Mouse (Mus musculus) intestine, embryonic 15.5 days (tissue): ENCODE data around the gene Mfap2. TPM values are rescaled to one million over a fixed set of nuclear protein-coding genes. Genes with fewer than 3 reads are reported as not detected.

ENCODE experiments used
- ATAC-seq: fragments of 200-750 bp; cut with Nextera tagmentation; 2 replicates; pipeline ENCODE4 v1.8.0; 2017; ENCODE audit warnings: moderate TSS enrichment, moderate library complexity
- H3K27ac ChIP-seq: fragments of 300-500 bp; sonication (generic); 2 replicates; pipeline ENCODE4 v1.5.1; 2015; ENCODE audit warnings: mild to moderate bottlenecking, inconsistent platforms
- H3K27me3 ChIP-seq: fragments of 300-500 bp; sonication (generic); replicated peaks from 2 replicates; pipeline ENCODE4 v1.6.1; 2015; ENCODE audit warnings: inconsistent platforms
- H3K36me3 ChIP-seq: fragments of 300-500 bp; sonication (generic); 2 replicates; pipeline ENCODE4 v1.6.1; 2015; ENCODE audit warnings: inconsistent platforms
- H3K4me1 ChIP-seq: fragments of 300-500 bp; sonication (generic); replicated peaks from 2 replicates; pipeline ENCODE4 v1.6.1; 2015; ENCODE audit warnings: inconsistent platforms
- H3K4me2 ChIP-seq: fragments of 300-500 bp; sonication (generic); replicated peaks from 2 replicates; pipeline ENCODE4 v1.6.1; 2015; ENCODE audit warnings: mild to moderate bottlenecking, inconsistent platforms
- H3K4me3 ChIP-seq: fragments of 300-500 bp; sonication (generic); replicated peaks from 2 replicates; pipeline ENCODE4 v1.5.1; 2015; ENCODE audit warnings: inconsistent platforms
- H3K9ac ChIP-seq: fragments of 300-500 bp; sonication (generic); 2 replicates; pipeline ENCODE4 v1.6.1; 2015; ENCODE audit warnings: inconsistent platforms
- H3K9me3 ChIP-seq: fragments of 300-500 bp; sonication (generic); 2 replicates; pipeline ENCODE4 v1.6.1; 2016; ENCODE audit warnings: inconsistent platforms
- WGBS: fragments of 180-500 bp; shearing (Covaris S2); methylation state at CpG from one replicate; pipeline ENCODE4 v1.1.7; 2015; 5-methylcytosine and 5-hydroxymethylcytosine counted together
- polyA plus RNA-seq: library from polyadenylated mRNA; unstranded; fragments of >200 nt; fragmentation: Nextera tagmentation; extraction: Ambion mirVana; gene quantifications from 2 replicates; pipeline ENCODE4 v1.2.1, GENCODE M21; 2015

The Mfap2 gene
- polyA plus RNA-seq, 1 experiment from 2014 or later, result 329 TPM

DNA sequence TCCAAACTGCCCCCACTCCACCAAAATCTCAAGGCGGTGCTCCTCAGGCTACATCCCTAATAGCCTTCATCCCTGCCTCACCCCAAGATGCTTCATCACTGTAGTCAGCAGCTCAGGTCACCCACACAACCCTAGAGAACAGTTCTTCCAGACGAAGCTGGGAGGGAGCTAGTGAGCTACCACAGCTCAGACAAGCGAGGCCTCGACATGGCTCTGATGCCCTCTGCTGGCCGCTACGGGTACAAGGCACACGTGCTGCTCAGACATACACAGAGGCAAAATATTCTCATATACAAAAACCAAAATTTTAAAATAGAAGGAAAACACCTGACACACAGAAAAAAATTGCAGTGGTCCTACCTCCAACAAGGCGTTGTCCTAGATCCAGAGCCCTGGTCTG lies 54.9 kb downstream of the Mfap2 start:
- no peak overlapping the region for H3K27ac ChIP-seq
- H3K9me3 ChIP-seq, result no peaks in the 10 kb centered on the region
- H3K4me2 ChIP-seq, result no peak overlapping the region
- 0 out of 2 replicates have a peak, but pooled peaks cover 2% of the 10 kb centered on the region for H3K4me1 ChIP-seq
- peak; percentile 31; the same call in 1 of the 2 replicates for ATAC-seq
- 7% methylated on average over 8 of the region's 8 CpGs for WGBS
- no peak overlapping the region for H3K4me3 ChIP-seq
- H3K9ac ChIP-seq, result no peak overlapping the region
- H3K27me3 ChIP-seq, result no peaks in the 10 kb centered on the region
- H3K36me3 ChIP-seq, result peaks cover 31% of the 10 kb centered on the region

Other genes with a start within 250 kb of the Mfap2 start
- gene Padi4, start 236.2 kb upstream of the Mfap2 start, polyA plus RNA-seq, result 2.3 and 2.7 TPM in 2 replicates
- 0.40 and 0.42 TPM in 2 replicates for gene Padi3, start 199.8 kb upstream of the Mfap2 start, polyA plus RNA-seq
- gene Padi1, start 164.6 kb upstream of the Mfap2 start, polyA plus RNA-seq, result 0.19 and 0.32 TPM in 2 replicates
- gene Padi2, start 104.1 kb upstream of the Mfap2 start, polyA plus RNA-seq, result 3.1 and 3.8 TPM in 2 replicates
- 539 and 577 TPM in 2 replicates for gene Sdhb, start 49.2 kb upstream of the Mfap2 start, polyA plus RNA-seq
- gene Atp13a2, start 23.5 kb upstream of the Mfap2 start, polyA plus RNA-seq, result 29.8 and 35.7 TPM in 2 replicates
- 4.0 and 4.7 TPM in 2 replicates for gene Crocc, start 50.1 kb downstream of the Mfap2 start, polyA plus RNA-seq
- gene Necap2, start 67.9 kb downstream of the Mfap2 start, polyA plus RNA-seq, result 66.6 and 70.2 TPM in 2 replicates
- not detected in 2 replicates for gene Spata21, start 77.9 kb downstream of the Mfap2 start, polyA plus RNA-seq
- 42.7 and 44.3 TPM in 2 replicates for gene Szrd1, start 129.4 kb downstream of the Mfap2 start, polyA plus RNA-seq
- gene Fbxo42, start 137.5 kb downstream of the Mfap2 start, polyA plus RNA-seq, result 17.4 and 18.7 TPM in 2 replicates
- 3.9 and 5.1 TPM in 2 replicates for gene Rsg1, start 203.5 kb downstream of the Mfap2 start, polyA plus RNA-seq
- gene Arhgef19, start 229.1 kb downstream of the Mfap2 start, polyA plus RNA-seq, result 16.3 and 17.8 TPM in 2 replicates